Mouse (Mus musculus) layer of hippocampus, postnatal 10 days (tissue): ENCODE data around the gene Mpz. TPM values are rescaled to one million over a fixed set of nuclear protein-coding genes. Genes with fewer than 3 reads are reported as not detected.

Experiments
- DNase-seq, 2 experiments: peaks; one replicate each; pipeline ENCODE4 v3.0.0; 2021; ENCODE audit warnings: low spot score in 2 of 2
- long read RNA-seq: library from polyadenylated mRNA; stranded (forward); transcript quantifications from one replicate; pipeline ENCODE4 v2.0.0, GENCODE M21; 2023
- total RNA-seq, 2 experiments: library from RNA; stranded (reverse); gene quantifications; 2 replicates each; pipeline ENCODE4 v1.2.3; 2021

Mpz gene
- not detected for total RNA-seq
- long read RNA-seq, partial matches to known transcripts, result 0 of 1 reads
- long read RNA-seq, other reads (novel, unspliced or antisense), result 1 of 1 reads

DNA sequence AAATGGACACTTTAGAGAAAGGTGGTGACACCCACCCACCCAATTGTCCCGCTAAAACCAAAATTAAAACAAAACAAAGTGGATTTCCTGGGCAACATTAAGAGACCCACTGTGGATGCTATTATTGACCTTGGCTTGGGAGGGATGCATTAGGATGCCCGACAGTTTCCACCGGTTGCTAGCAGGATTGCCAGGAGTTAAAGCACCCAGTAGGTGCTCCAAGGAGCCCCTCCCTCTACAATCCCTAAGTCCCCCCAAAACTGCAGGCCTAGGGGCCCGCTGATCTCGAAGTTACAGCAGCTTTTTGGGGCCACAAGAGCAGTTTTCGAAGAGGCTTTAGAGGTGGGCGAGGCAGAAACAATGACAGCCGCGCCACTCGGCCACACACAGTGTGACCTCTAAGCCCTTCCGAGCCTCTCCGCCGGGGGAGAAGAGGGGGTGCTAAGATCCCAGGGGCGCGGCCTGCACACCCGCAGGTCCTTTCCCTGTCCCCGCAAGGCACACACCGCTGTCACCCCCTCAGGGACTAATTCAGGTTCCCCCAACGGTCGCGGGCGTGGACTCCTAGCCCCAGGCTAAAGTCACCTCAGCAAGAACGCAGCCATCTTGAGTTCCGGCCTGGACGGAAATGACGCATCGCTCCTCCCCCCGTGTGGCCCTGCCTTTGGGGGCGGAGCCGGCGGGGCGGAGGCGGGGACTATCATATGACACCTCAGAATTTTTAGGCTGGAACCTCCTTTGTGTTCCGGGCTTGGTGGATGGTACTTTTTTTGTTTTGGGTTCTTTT lies at the start of gene Mpz, which contains the start of gene Sdhc:
Gene Mpz, plus strand, starts transcription at position 738 of the 787 bp plus-strand sequence.
Gene Sdhc, minus strand, starts transcription at position 630 of the 787 bp plus-strand sequence.
- peak; percentile 94 to 95 for DNase-seq

DNA sequence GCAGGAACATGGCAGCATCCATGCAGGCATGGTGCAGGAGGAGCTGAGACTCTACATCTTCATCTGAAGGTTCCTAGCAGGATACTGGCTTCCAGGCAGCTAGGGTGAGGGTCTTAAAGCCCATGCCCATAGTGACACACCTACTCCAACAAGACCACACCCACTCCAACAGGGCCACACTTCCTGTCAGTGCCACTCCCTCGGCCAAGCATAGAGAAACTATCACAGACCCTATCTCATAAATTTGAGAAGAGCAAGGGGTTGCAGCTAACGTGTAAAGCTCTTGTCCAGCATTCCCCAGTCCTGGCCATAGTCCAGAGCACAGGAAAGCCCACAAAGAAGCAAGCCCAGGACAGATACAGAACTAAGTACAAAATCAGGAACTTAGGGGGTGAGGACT lies 49.5 kb upstream of the Mpz start:
- no peak for DNase-seq

DNA sequence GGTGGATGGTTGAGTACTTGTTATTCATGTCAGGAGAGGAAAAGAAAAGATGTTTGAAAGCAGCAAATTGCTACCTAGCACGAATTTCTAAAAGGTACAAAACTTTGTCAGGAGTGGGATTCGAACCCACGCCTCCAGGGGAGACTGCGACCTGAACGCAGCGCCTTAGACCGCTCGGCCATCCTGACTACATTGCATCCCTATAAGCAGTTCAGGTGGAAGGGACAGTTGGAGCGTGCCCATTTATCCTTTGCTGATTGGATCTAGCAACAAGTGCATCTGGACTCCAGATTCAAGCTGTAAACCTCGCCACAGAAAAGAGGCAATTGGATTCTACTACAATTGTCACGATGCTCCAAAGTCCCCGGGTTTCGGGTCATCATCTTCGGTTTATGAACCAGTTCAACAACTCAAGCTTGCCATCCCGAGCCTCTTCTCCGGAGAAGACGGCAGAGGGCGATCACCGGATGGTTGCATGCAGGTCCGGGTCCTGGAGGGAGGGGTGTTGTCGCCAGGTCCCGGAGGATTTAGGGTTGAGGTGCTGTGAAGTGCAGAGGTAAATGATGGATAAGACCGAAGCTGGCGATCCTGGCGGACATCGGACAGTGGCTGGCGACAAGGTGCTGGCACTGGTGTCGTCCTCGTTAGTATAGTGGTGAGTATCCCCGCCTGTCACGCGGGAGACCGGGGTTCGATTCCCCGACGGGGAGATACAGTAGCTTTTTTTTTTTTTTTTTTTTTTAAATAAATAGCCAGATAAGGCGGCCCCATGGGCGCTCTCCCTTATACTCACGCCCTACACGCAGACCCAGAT lies 48.6 kb upstream of the Mpz start:
- DNase-seq, result peak; percentile 92 to 94

DNA sequence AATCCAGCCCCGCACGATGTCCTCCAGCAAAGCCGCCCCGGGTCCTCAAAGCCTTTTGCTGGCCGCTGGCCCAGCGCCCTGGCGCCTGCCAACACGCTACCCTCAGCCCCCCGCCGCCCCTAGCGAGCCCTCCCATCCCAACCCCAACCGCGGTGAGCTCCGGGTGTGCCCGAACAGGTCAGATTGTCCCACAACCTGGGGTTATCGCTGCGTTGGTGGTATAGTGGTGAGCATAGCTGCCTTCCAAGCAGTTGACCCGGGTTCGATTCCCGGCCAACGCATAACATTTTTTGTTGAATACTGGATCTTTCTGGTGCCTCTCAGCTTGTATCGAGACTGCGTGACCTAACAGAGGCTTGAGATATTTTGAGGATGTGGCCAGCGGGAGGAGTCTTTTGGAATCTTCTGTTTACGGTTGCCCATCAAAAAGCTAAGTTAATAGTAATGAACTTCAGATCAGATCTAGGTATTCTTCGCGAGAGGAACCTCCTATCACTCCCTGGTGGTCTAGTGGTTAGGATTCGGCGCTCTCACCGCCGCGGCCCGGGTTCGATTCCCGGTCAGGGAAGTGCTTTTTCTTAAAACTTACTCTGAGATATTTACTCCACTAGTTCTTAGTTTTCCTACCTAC lies 47.8 kb upstream of the Mpz start:
- peak; percentile 86 to 91 for DNase-seq

DNA sequence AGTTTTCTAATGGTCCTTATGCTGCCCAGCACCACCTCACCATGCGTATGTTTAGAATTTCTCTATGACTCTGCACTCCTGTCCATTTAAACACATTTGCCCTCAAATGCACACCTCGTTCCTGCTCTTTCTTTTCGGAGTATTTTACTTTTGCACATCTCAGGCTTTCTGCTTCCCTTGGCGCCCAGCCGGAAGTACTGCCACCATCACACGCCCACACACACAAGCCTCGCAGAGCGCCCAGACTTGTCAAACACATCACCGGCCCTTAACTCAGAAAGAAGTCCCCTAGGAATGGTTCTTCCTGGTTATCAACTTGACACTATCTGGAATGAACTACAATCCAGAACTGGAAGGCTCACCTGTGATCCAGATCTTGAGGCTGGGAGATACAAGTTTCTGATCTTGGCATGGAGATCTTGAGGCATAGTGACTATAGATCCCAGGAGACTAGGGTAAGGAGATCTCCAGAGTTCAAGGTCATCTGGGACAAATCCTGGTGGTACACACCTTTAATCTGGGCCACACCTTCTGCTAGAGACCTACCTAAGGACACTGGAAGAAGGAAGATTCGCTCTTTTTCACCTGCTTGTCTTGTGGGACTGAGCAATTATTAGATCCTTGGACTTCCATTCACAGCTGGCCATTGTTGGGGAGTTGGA lies 47.2 kb upstream of the Mpz start:
- no peak for DNase-seq

DNA sequence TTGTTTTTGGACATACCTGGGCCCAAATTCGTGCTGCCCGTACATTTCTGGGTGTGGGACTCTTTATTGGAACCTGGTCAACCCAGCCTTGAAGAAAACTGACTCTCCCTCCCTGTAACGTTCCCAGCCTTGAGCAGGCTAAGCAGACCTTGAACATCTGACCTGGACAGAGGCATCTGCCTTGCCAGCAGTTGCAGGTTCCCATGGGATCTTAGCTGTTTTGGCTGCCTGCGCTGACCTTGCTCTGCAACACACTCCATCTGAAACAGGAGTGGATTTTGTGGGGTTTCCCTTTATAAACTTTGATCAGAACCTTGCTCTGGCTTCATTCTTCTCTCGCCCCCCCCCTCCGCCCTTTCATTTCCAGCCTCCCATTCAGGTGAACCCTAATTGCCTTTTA lies 45.3 kb upstream of the Mpz start:
- DNase-seq, result no peak

DNA sequence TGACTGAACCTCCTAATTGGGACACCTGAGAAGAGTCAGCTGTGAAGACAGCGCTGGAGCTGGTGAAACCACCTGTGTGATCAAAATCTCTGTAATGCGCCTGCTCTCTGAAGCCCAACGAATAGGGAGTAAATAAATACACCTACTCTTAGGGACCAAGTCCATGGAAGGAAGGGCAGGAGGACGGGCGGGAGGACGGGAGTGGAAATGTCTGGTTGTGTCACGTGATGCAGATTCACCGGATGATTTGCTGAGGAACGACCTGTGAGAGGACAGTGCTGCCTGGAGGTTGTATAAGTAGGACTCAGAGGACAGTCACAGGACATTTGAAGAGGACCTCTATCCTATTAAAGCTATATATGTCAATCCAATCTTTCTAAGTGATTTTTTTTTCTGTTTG lies 40.9 kb upstream of the Mpz start:
- DNase-seq, result no peak

DNA sequence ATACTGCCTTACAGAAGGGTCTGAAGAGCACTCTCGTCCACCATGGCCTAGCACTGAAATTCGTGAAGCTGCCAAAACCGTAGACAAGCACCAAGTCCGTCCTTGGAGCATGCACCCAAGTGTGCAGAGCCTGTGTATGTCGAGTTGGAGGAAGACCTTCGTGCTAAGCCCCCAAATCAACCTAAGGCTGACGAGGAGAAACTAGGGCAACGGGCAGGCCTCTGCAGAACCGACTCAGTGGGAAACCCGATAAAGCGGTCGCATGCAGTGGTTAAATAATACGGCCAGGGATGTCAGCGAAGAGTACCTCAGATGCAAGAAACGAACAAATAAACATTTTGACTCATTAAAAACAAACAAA lies 39.9 kb upstream of the Mpz start:
- DNase-seq, result no peak

DNA sequence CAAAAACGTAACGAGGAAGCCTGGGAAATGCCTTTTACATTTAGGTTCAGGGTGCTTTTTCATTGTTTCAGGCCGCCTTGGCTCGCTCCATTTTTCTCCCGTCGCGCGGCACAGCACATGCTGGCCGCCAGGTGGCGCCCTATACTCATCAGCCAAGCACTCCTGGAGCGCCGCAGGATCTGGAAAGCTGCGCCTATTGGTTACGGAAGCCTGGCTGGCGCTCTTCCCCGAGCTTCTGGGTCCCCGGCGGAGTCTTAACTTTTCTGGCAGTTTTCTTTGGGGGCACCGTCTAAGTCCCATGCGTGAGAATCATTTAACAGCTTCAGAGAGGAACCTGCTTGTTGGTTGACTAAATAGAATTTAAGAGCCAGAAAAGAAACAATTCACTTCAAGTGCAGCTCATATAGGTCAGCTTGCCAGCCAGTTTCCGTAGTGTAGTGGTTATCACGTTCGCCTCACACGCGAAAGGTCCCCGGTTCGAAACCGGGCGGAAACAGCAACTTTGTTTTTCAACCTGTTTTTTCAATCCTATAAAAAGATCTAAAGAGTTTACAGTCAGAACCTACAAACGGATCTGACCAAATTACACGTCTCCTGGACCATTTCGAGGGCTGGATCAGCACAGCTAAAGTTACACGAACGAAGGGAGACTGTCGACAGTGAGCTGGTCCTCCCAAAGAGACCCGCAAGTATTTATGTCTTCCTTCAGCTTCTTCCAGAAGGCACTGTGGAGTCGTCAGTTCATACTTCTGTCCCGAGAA lies 39.3 kb upstream of the Mpz start:
- DNase-seq, result peak; percentile 95 to 97

DNA sequence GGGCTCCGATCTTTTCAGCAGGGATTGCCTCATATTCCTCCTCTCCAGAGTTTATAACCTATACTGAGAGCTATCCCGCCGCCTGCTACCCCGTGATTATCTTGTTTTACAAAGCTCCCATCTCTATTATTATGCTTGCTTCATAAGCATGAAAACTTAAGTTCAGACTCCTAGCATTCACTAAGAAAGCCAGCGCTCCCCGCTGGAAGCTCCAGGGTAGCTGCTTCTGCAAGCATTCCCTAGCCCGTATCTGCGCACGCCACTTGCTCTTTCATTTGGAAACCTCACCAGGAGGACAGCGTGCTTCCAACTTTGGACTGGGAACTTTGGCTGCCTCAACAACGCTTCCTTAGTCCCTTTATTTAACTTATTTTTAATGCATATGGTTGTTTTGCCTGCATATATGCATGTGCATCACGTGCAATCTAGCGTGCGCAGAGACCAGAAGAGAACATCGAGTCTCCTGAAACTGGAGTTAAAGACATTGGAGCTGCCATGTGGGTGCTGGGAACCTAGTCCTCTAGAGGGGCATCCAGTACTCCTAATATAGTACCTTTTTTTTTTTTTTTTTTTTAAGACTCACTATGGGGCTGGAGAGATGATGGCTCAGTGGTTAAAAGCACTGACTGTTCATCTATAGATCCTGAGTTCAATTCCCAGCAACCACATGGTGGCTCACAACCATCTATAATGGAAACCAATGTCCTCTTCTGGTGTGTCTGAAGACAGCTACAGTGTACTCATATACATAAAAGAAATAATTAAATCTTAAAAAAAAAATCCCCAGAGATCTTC lies 38.5 kb upstream of the Mpz start:
- DNase-seq, result peak; percentile 34 to 40

DNA sequence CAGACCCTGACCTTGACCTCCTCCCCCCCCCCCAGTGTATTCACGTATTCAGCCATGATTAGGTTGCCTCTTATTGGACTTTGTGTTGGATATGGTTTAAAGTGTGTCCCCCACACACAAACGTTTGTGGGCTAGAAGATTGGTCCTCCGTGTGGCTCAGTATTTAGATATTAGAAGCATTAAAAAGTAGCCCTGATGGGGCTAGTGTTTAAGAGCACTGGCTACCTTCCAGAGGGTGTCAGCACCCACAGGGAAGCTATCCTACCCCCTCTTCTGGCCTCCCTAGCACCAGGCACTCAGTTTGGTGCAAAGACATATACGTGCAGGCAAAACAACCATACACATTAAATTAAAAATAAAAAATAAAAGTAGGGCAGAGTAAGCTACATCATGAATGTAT lies 37.5 kb upstream of the Mpz start:
- DNase-seq, result no peak

DNA sequence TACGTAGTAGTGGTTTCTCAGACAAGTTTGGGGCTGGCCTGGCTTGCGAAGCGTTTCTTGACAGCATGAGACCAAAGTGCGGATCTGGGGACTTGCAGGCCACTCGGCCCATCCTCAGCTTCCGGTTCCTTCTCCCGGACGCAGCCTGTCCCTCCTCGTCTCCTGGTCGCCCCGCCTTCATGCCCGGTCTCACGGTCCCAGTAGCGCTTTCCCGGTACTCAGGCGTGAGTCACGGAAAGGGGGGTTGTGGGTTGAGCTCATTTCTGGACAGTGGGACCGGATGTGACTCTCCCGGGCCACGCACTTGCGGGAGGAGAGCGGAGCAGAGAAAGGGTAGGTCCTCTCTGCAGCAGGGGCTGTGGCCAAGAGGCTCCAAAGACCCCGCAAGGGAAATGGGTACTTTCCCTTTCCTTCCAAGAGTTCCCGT lies 36.6 kb upstream of the Mpz start, which contains the start of gene Cfap126:
Gene Cfap126, plus strand, starts transcription at position 46 of the 427 bp plus-strand sequence.
- DNase-seq, result peak; percentile 49 to 61

DNA sequence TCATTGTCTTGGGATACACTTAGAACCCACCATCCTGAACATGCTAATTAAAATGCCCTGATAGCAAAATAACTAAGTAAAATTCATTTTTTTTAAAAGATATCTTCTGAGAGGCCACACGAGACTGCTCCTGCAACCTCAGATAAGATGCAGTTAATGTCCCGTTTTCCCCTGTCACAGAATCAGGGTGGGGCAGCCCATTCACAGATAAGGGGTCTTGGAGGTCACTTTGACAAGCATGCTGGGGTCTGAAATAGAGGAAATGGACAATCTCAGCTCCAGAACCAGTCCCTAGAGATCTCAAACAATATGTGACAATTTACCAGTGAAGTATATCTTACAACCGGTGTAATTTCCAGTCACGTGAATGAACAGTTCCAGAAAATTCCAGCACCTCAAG lies 34.2 kb upstream of the Mpz start:
- no peak for DNase-seq

DNA sequence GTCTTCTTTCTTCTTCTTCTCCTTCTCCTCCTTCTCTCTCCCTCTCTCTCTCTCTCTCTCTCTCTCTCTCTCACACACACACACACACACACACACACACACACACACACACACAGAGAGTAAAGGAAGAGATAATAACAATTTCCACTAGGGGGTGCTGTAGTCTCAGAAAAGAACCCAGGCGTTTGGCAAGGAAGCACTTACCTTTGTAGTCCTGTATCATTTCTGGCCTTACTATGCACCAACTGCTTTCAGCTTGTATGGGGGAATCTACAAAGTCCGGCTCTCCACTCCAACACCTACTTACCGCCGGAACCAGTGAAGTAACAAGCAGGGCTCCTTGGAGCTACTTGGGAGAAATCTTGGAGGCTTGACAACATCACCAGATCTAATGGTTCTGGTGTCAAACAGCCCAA lies 32.2 kb upstream of the Mpz start:
- peak; percentile 62 to 63 for DNase-seq

DNA sequence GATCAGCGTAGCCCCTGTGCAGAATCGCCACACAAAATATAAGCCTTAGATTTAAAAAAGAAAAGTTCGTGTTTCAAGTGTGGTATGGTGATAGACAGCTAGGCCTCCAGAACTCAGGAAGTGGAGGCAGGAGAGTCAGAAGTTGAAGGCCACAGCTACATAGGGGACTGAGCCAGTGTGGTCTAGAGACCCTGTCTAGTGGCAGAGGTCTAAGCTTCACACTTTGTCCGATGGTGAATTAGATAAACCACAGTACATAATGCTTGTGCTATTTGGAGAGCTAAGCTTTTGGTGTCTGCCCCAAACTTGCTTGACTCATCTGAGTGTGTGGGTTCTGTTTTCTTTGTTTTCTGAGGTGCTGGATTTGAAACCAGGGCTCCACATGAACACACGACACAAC lies 31.5 kb upstream of the Mpz start:
- DNase-seq, result no peak

DNA sequence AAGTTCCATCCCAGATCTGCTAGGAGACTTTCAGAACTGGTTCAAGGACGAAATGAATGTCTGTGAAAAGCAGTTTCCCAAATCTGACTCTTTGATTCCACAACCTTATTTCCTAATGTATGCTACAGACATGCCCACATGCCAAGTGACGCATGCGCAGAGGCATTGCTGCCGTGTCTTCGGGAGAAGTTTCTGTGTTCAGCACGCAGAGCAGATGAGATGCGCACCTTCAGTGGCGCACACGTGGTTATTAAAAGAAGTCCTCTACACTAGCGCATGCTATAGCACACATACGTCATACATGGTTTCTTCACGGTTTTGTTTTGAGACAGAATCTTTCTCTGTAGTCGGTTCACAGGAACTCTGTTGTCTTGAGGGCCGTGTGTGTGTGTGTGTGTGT lies 31.1 kb upstream of the Mpz start:
- no peak for DNase-seq

DNA sequence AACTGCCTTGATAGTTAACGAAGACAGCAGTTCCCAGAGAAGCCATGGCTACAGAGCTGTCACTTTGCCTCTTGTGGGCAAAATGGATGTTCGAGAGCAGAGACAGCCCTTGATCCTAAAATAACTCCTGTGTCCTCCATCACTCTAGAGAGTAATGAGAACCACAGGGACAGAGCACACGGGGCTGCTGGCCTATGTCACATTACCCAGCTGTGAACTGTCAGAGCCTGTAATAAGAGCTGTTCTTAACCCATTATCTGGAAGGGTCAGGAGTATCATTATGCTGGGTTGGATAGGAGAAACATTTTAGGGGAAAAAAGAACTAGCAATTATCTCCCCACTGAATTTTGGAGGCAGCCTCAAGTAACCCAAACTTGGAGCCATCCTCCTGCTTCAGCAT lies 29.6 kb upstream of the Mpz start:
- no peak for DNase-seq

DNA sequence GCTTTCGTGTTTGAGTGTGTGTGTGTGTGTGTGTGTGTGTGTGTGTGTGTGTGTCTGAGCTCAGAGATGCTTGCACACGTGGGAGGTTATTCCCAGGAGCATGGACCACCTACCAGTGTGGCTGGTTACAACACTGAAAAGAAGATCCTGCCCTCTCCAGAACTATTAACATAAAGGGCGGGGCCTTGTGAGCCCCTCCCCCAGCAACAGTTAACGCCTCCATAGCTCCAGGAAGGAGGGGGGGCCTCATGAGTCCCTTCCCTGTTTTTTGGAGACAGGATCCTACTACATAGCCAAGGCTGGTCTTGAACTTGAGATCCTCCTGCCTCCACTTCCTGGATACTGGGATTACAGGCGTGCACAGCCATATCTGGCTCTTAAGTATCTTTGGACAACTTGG lies 28.7 kb upstream of the Mpz start:
- DNase-seq, result no peak

DNA sequence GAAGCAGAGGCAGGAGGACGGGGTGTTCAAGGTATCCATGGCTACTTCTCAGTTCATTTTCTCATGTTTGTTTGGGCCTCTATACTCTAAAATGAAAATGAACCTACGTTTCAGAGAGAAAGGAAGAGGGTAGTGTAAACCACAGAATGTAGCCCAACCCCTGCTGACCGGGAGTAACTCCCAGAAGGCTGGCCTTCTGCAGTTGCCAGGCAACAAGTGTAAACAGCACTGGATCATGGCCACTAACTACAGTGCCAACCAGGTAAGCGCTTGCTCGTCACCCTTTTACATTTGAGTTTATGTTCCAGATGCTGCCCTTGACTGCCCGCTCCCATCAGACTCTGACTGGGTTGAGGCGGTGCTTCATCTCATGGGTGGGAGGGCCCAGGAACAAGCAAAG lies 27.6 kb upstream of the Mpz start:
- DNase-seq, result no peak

DNA sequence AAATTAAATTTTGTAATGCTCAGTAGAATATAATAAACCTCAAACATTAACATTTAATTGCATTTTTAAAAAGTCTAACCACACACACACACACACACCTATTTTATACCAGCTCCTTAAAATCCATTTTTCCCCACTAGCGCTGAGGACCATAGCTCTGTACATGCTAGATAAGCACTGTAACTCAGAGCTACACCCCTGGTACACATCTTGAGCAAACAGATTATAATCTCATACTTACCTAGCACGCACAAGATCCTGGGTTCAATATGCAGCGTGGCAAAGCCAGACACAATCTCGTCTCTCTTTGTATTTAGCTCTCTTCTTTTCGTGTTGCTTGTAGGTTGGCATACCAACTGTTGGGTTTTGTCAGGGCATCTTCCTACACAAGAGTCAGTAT lies 26.1 kb upstream of the Mpz start:
- no peak for DNase-seq
